Mouse (Mus musculus) adipocyte (in vitro differentiated cells): Measurements from ENCODE around the gene Armc7.
"Not testable (repeated sequence)": the region's sequence is repeated elsewhere in the genome, so short reads cannot be mapped to it uniquely, and the experiment has no call there.

Source experiments
- DNase-seq: peaks from one replicate; pipeline ENCODE4 v3.0.0-alpha.2; 2016; ENCODE audit warnings: low spot score

Gene Armc7

GRCm38 (mm10) chr11:115475025-115475757 is at the start of gene Armc7:
Gene Armc7, plus strand, starts transcription at chr11:115475667.
- DNase-seq, result peak; percentile 97

- DNase-seq, result no peak
These were observed 49.8 kb upstream of the Armc7 start for GRCm38 (mm10) chr11:115425671-115426070.

- DNase-seq, result peak; percentile 57
These were observed 47.8 kb upstream of the Armc7 start for GRCm38 (mm10) chr11:115427482-115428331.

- no peak for DNase-seq
These were observed 46.2 kb upstream of the Armc7 start for GRCm38 (mm10) chr11:115429307-115429706.

GRCm38 (mm10) chr11:115430561-115430960 is 44.9 kb upstream of the Armc7 start:
- no peak for DNase-seq

GRCm38 (mm10) chr11:115432814-115433213 is 42.7 kb upstream of the Armc7 start:
- DNase-seq, result no peak

- no peak for DNase-seq
These were observed 42.1 kb upstream of the Armc7 start for GRCm38 (mm10) chr11:115433342-115433741.

GRCm38 (mm10) chr11:115435596-115436337 is 39.7 kb upstream of the Armc7 start:
- no peak for DNase-seq

- DNase-seq, result peak; percentile 54
These were observed 37.8 kb upstream of the Armc7 start for GRCm38 (mm10) chr11:115437571-115438122.

GRCm38 (mm10) chr11:115439326-115439725 is 36.1 kb upstream of the Armc7 start:
- no peak for DNase-seq

GRCm38 (mm10) chr11:115439906-115440595 is 35.4 kb upstream of the Armc7 start, which contains the start of gene Trim80:
Gene Trim80, plus strand, starts transcription at chr11:115440545.
- DNase-seq, result no peak

GRCm38 (mm10) chr11:115441417-115441816 is 34.0 kb upstream of the Armc7 start:
- DNase-seq, result no peak

GRCm38 (mm10) chr11:115446906-115447305 is 28.6 kb upstream of the Armc7 start:
- DNase-seq, result peak; percentile 73

GRCm38 (mm10) chr11:115447321-115447885 is 28.1 kb upstream of the Armc7 start:
- DNase-seq, result no peak

GRCm38 (mm10) chr11:115448075-115448474 is 27.4 kb upstream of the Armc7 start:
- no peak for DNase-seq

GRCm38 (mm10) chr11:115448998-115449397 is 26.5 kb upstream of the Armc7 start:
- no peak for DNase-seq

- DNase-seq, result no peak
These were observed 25.3 kb upstream of the Armc7 start for GRCm38 (mm10) chr11:115450176-115450575.

- DNase-seq, result no peak
These were observed 23.7 kb upstream of the Armc7 start for GRCm38 (mm10) chr11:115451781-115452241.

GRCm38 (mm10) chr11:115452281-115452860 is 23.1 kb upstream of the Armc7 start:
- no peak for DNase-seq

GRCm38 (mm10) chr11:115453306-115453705 is 22.2 kb upstream of the Armc7 start:
- no peak for DNase-seq

- DNase-seq, result not testable (repeated sequence)
These were observed 20.6 kb upstream of the Armc7 start for GRCm38 (mm10) chr11:115454822-115455221.
